ENCODE assay signal across 9 mouse cellular contexts in genomic region chr13:51777048-51777737, GRCm38 (mm10). TPM values are rescaled to one million over a fixed set of nuclear protein-coding genes. Genes with fewer than 3 reads are reported as not detected.
DNase-seq lines count a peak whose midpoint lies in the region; ATAC-seq lines count a peak whose summit lies in the region.
"Had no signal": no experiment of that assay in that cellular context is flagged by ENCODE, and none has a peak within 500 bp of the region (broad histone marks: within the 10 kb centered on the region; RNA-seq: fewer than 3 reads in every experiment).

No protein-coding gene starts in this region.

- DNase-seq in embryo, embryonic 10 days (ENCODE audit: low spot score): peak; percentile 50
- DNase-seq in embryo, embryonic 11 days: no peak
- peak; percentile 96 for DNase-seq in cerebellum, adult 11-12 months
- peak; percentile 71 to 73 for DNase-seq in heart, postnatal 36 days
- DNase-seq in kidney, postnatal 4 days: peak; percentile 60 to 75
- peak; percentile 49 for DNase-seq in lung, postnatal 14 days

- peak; percentile 90 for ATAC-seq in forebrain, embryonic 15.5 days (replicated peaks)
- ATAC-seq in stomach, embryonic 14.5 days (ENCODE audit: insufficient number of reproducible peaks, insufficient read depth, low FRiP score, low read depth): peak; percentile 79; the same call in 1 of the 2 replicates

- intact Hi-C loops in heart, postnatal 36 days (cut with DNase I): no loop called here

- H3K9me3 ChIP-seq in forebrain, embryonic 15.5 days: no peaks in the 10 kb centered on the region
- no peaks in the 10 kb centered on the region for H3K9me3 ChIP-seq in stomach, embryonic 14.5 days (ENCODE audit: control insufficient read depth, low read depth, low read length)

- H3K27ac ChIP-seq in forebrain, embryonic 15.5 days (replicated peaks): peak overlapping the region; percentile 87
- no peak overlapping the region; the same call in 1 of the 2 replicates for H3K27ac ChIP-seq in stomach, embryonic 14.5 days (ENCODE audit: low read length)

- H3K27me3 ChIP-seq in forebrain, embryonic 15.5 days: no peaks in the 10 kb centered on the region
- no peaks in the 10 kb centered on the region for H3K27me3 ChIP-seq in stomach, embryonic 14.5 days (ENCODE audit: control insufficient read depth, insufficient read depth, low read length)

- peak overlapping the region; percentile 14; the same call in 1 of the 2 replicates for H3K4me2 ChIP-seq in forebrain, embryonic 15.5 days (replicated peaks)
- no peak overlapping the region for H3K4me2 ChIP-seq in stomach, embryonic 14.5 days (replicated peaks; ENCODE audit: low read depth, low read length)

- no peak overlapping the region for H3K4me3 ChIP-seq in forebrain, embryonic 15.5 days
- no peak overlapping the region for H3K4me3 ChIP-seq in stomach, embryonic 14.5 days (ENCODE audit: low read depth, low read length)
- H3K4me3 ChIP-seq: myocyte had no signal

- WGBS in forebrain, embryonic 15.5 days: 3% methylated on average over 11 of the region's 11 CpGs
- 43% methylated on average over 11 of the region's 11 CpGs for WGBS in stomach, embryonic 14.5 days

- H3K9ac ChIP-seq in forebrain, embryonic 15.5 days (replicated peaks): no peak overlapping the region; the same call in 1 of the 2 replicates
- H3K9ac ChIP-seq in stomach, embryonic 14.5 days (replicated peaks; ENCODE audit: low read depth, low read length): no peak overlapping the region

- peaks cover 37% of the 10 kb centered on the region for H3K4me1 ChIP-seq in forebrain, embryonic 15.5 days
- H3K4me1 ChIP-seq in stomach, embryonic 14.5 days (ENCODE audit: control insufficient read depth, insufficient read depth, low read length): peaks cover 7% of the 10 kb centered on the region

- H3K36me3 ChIP-seq in forebrain, embryonic 15.5 days: no peaks in the 10 kb centered on the region
- H3K36me3 ChIP-seq in stomach, embryonic 14.5 days (ENCODE audit: control insufficient read depth, insufficient read depth, low read length): no peaks in the 10 kb centered on the region

RNA-seq across cellular contexts. Expression of gene Sema4d, which starts 16.4 kb away (rescaled TPM):
- 18.7 and 20.7 TPM in 2 replicates for polyA plus RNA-seq in forebrain, embryonic 15.5 days (2015; fragmentation: Nextera tagmentation; extraction: Ambion mirVana)
- total RNA-seq in heart, postnatal 36 days (2021): 10 to 100 TPM; 69.8 to 77.5 TPM
- 9.0 and 10.2 TPM in 2 replicates for polyA plus RNA-seq in stomach, embryonic 14.5 days (2014; fragmentation: Nextera tagmentation; extraction: Ambion mirVana)
